Mouse (Mus musculus): ENCODE results near the gene Runx2. TPM values are rescaled to one million over a fixed set of nuclear protein-coding genes. Genes with fewer than 3 reads are reported as not detected.
A peak's percentile ranks its signal among the peaks of the same experiment; 100 is the strongest.

Runx2 gene
- polyA plus RNA-seq, 1 experiment from 2014 or later = 1.2 TPM

DNA sequence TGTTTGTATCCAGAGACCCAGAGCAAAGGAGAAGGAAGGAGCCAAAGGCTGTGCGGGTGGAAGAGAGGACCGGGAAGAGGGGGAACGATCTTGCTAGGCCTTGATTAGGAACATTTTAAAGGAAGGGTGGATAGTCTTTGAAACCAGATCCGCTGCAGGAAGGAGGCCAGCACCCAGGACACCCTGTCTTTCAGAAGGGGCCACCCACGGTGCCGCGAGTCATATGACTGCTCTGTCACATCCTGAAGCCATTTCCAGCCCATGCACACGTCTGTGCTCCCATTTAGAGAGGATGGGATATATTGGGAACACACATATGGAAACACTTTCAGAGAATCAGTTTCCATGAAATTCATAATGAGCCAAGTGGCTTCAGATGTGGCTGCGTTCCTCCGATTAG, 196.4 kb downstream of the Runx2 start:
- H3K9me3 ChIP-seq (ENCODE audit: control insufficient read depth, low read length) = no peaks in the 10 kb centered on the region
- no peaks in the 10 kb centered on the region for H3K36me3 ChIP-seq (ENCODE audit: control insufficient read depth, insufficient read depth, low read length)
- peak overlapping the region; percentile 34 for H3K4me2 ChIP-seq (ENCODE audit: low read depth, low read length)
- no peaks in the 10 kb centered on the region for H3K27me3 ChIP-seq (ENCODE audit: control insufficient read depth, insufficient read depth, low read depth, low read length)
- no peak overlapping the region for H3K4me3 ChIP-seq (ENCODE audit: low read length)
- peak; percentile 85 for ATAC-seq (ENCODE audit: low read depth)
- peak overlapping the region; percentile 8; the same call in 1 of the 2 replicates for H3K9ac ChIP-seq (ENCODE audit: low read length)
- 33% methylated on average over 10 of the region's 10 CpGs for WGBS
- peaks cover 1% of the 10 kb centered on the region; the same call in 1 of the 2 replicates for H3K4me1 ChIP-seq (replicated peaks; ENCODE audit: control insufficient read depth, insufficient read depth, low read length)
- peak overlapping the region; percentile 35 for H3K27ac ChIP-seq (ENCODE audit: low read length)

DNA sequence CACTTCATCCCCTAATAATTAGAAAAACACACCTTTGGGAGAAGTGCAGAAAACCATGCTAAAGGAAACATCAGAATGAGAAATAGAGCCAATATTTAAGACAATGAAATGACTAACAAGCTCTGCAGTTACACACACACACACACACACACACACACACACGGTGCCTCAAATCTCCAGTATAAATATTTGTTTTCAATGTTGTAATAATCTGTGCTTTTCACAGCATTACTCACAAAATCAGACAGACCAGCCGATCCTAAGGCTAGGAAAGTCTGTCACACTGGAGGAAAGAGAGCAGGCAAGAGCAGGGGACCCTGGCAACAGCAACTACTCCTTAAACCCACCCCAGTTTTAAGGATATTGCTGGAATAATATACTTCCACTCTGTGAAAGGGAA, 196.9 kb downstream of the Runx2 start:
- 19% methylated on average over 2 of the region's 2 CpGs for WGBS
- peak; percentile 42 for ATAC-seq (ENCODE audit: low read depth)
- Histone ChIP-seq H3K36me3 (ENCODE audit: control insufficient read depth, insufficient read depth, low read length) (no peaks in the 10 kb centered on the region), H3K4me2 (ENCODE audit: low read depth, low read length) (peak overlapping the region; percentile 34; the same call in 1 of the 2 replicates), H3K4me3 (ENCODE audit: low read length) (no peak overlapping the region), H3K9me3 (ENCODE audit: control insufficient read depth, low read length) (no peaks in the 10 kb centered on the region), H3K9ac (ENCODE audit: low read length) (0 out of 2 replicates have a peak overlapping the region, but pooled peaks have one; percentile 27), H3K27ac (ENCODE audit: low read length) (peak overlapping the region; percentile 35), H3K4me1 (replicated peaks; ENCODE audit: control insufficient read depth, insufficient read depth, low read length) (no peaks in the 10 kb centered on the region; the same call in 1 of the 2 replicates), H3K27me3 (ENCODE audit: control insufficient read depth, insufficient read depth, low read depth, low read length) (no peaks in the 10 kb centered on the region)

DNA sequence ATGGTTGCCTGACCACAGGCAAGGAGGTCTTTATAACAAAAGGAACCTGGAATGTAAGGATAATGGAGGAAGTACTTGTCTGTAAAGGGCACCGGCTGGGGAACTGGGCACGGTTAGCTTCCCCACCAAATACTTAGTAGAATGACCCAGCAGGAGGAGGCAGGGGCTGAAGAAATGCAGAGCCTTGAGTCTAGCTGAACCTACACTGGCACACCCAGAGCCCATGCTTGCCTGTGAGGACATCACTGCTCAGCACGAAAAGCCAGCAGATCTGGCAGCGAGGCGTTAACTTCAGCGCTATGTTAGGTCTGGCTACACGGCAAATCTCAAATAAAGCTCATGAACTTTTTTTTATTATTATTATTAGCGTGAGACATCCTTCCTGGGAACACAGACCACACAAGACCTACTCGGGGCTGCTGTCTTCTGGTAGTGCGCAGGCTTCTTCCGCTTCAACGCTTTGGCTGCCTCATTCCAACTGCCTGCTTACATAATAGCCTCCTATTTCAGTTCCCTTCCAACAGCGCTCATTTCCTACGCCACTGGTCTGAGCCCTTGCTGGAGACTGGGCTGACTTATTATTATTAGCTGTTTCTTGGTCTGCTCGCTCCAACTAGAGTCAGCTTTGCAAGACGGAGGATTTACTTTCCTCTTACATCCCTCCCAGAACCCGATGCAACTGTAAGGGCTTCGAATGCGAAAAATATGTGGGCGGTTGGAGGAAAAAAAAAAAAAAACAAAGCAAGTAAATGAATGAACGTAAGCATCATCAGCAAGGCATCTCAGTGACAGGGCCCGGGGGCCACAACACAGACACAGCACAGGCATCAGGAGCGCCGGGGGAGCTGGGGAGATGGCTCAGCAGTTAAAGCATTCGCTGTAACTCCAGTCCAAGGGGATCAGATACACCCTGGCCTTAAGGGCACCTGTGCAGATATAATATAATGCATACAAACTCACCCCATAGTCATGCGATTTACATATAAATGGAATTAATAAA, 200.6 kb downstream of the Runx2 start:
- Histone ChIP-seq H3K4me3 (ENCODE audit: low read length) (no peak overlapping the region), H3K9me3 (ENCODE audit: control insufficient read depth, low read length) (no peaks in the 10 kb centered on the region), H3K9ac (ENCODE audit: low read length) (no peak overlapping the region), H3K4me2 (ENCODE audit: low read depth, low read length) (no peak overlapping the region), H3K27me3 (ENCODE audit: control insufficient read depth, insufficient read depth, low read depth, low read length) (peaks cover 2% of the 10 kb centered on the region; the same call in 1 of the 2 replicates), H3K27ac (ENCODE audit: low read length) (no peak overlapping the region), H3K36me3 (ENCODE audit: control insufficient read depth, insufficient read depth, low read length) (no peaks in the 10 kb centered on the region), H3K4me1 (replicated peaks; ENCODE audit: control insufficient read depth, insufficient read depth, low read length) (no peaks in the 10 kb centered on the region; the same call in 1 of the 2 replicates)
- 71% methylated on average over 26 of the region's 26 CpGs for WGBS
- ATAC-seq (ENCODE audit: low read depth) = 0 out of 2 replicates have a peak, but pooled peaks have one; percentile 22

GRCm38 (mm10) chr17:44612641-44613040, 202.0 kb downstream of the Runx2 start:
- peaks cover 4% of the 10 kb centered on the region; the same call in 1 of the 2 replicates for H3K27me3 ChIP-seq (ENCODE audit: control insufficient read depth, insufficient read depth, low read depth, low read length)
- no peak overlapping the region for H3K9ac ChIP-seq (ENCODE audit: low read length)
- H3K27ac ChIP-seq (ENCODE audit: low read length) = no peak overlapping the region
- no peak overlapping the region for H3K4me3 ChIP-seq (ENCODE audit: low read length)
- 0 out of 2 replicates have a peak, but pooled peaks have one; percentile 23 for ATAC-seq (ENCODE audit: low read depth)
- 35% methylated on average over 8 of the region's 8 CpGs for WGBS
- no peaks in the 10 kb centered on the region for H3K36me3 ChIP-seq (ENCODE audit: control insufficient read depth, insufficient read depth, low read length)
- no peaks in the 10 kb centered on the region for H3K9me3 ChIP-seq (ENCODE audit: control insufficient read depth, low read length)
- H3K4me2 ChIP-seq (ENCODE audit: low read depth, low read length) = no peak overlapping the region
- no peaks in the 10 kb centered on the region; the same call in 1 of the 2 replicates for H3K4me1 ChIP-seq (replicated peaks; ENCODE audit: control insufficient read depth, insufficient read depth, low read length)

DNA sequence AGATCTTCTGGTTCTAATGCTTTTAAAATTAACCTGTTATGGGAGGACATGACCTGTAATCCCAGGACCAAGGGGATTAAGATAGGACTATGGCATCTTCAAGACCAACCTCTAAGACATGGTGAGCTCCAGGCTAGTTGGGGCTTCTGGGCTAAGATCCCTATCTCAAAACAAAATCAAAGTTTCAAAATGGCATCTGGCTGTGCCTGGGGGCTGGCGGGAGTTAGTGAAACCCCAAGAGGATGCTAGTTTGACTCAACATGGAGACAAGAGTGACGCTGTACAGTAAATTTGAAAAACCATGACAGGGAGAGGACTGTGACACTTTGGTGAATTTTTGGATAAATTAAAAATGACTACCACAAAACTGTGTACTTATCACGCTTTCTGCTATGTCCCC, 202.6 kb downstream of the Runx2 start:
- Histone ChIP-seq H3K9ac (ENCODE audit: low read length) (no peak overlapping the region), H3K36me3 (ENCODE audit: control insufficient read depth, insufficient read depth, low read length) (no peaks in the 10 kb centered on the region), H3K4me2 (ENCODE audit: low read depth, low read length) (no peak overlapping the region), H3K27ac (ENCODE audit: low read length) (no peak overlapping the region), H3K27me3 (ENCODE audit: control insufficient read depth, insufficient read depth, low read depth, low read length) (peaks cover 4% of the 10 kb centered on the region; the same call in 1 of the 2 replicates), H3K9me3 (ENCODE audit: control insufficient read depth, low read length) (no peaks in the 10 kb centered on the region), H3K4me1 (replicated peaks; ENCODE audit: control insufficient read depth, insufficient read depth, low read length) (no peaks in the 10 kb centered on the region; the same call in 1 of the 2 replicates), H3K4me3 (ENCODE audit: low read length) (no peak overlapping the region)
- no peak for ATAC-seq (ENCODE audit: low read depth)
- WGBS = 87% methylated on average over 3 of the region's 3 CpGs

GRCm38 (mm10) chr17:44611543-44611942, 203.1 kb downstream of the Runx2 start:
- Histone ChIP-seq H3K4me2 (ENCODE audit: low read depth, low read length) (no peak overlapping the region), H3K4me1 (replicated peaks; ENCODE audit: control insufficient read depth, insufficient read depth, low read length) (no peaks in the 10 kb centered on the region; the same call in 1 of the 2 replicates), H3K9me3 (ENCODE audit: control insufficient read depth, low read length) (no peaks in the 10 kb centered on the region), H3K9ac (ENCODE audit: low read length) (no peak overlapping the region), H3K27me3 (ENCODE audit: control insufficient read depth, insufficient read depth, low read depth, low read length) (peaks cover 4% of the 10 kb centered on the region; the same call in 1 of the 2 replicates), H3K4me3 (ENCODE audit: low read length) (no peak overlapping the region), H3K27ac (ENCODE audit: low read length) (no peak overlapping the region), H3K36me3 (ENCODE audit: control insufficient read depth, insufficient read depth, low read length) (no peaks in the 10 kb centered on the region)
- no peak for ATAC-seq (ENCODE audit: low read depth)
- WGBS = 88% methylated on average over 4 of the region's 4 CpGs

DNA sequence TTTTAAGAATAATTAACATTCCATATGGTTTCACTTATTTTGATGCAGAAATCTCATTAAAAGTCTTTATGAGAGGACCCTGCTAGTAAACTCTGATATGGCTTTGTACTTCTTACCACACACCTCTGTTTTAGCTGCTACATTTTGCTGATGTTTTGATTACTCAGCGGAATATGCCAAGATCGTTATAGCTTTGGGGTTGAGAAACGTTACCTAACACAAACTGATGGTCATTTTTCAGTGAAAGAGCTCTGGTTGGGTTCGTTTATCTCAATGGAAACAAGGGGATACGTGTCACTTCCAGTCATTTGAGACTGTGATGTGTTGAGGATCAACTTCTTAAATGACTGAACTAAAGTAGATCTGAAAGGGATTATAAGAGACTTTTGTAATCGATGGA, 203.8 kb downstream of the Runx2 start:
- Histone ChIP-seq H3K4me2 (ENCODE audit: low read depth, low read length) (no peak overlapping the region), H3K36me3 (ENCODE audit: control insufficient read depth, insufficient read depth, low read length) (no peaks in the 10 kb centered on the region), H3K4me3 (ENCODE audit: low read length) (no peak overlapping the region), H3K9ac (ENCODE audit: low read length) (no peak overlapping the region), H3K27ac (ENCODE audit: low read length) (no peak overlapping the region), H3K9me3 (ENCODE audit: control insufficient read depth, low read length) (no peaks in the 10 kb centered on the region), H3K4me1 (replicated peaks; ENCODE audit: control insufficient read depth, insufficient read depth, low read length) (no peaks in the 10 kb centered on the region; the same call in 1 of the 2 replicates), H3K27me3 (ENCODE audit: control insufficient read depth, insufficient read depth, low read depth, low read length) (peaks cover 4% of the 10 kb centered on the region; the same call in 1 of the 2 replicates)
- 67% methylated on average over 6 of the region's 6 CpGs for WGBS
- no peak for ATAC-seq (ENCODE audit: low read depth)

GRCm38 (mm10) chr17:44609897-44610641, 204.5 kb downstream of the Runx2 start:
- H3K36me3 ChIP-seq (ENCODE audit: control insufficient read depth, insufficient read depth, low read length) = no peaks in the 10 kb centered on the region
- H3K4me1 ChIP-seq (replicated peaks; ENCODE audit: control insufficient read depth, insufficient read depth, low read length) = no peaks in the 10 kb centered on the region; the same call in 1 of the 2 replicates
- WGBS = 60% methylated on average over 5 of the region's 5 CpGs
- H3K4me3 ChIP-seq (ENCODE audit: low read length) = no peak overlapping the region
- no peak for ATAC-seq (ENCODE audit: low read depth)
- H3K4me2 ChIP-seq (ENCODE audit: low read depth, low read length) = no peak overlapping the region
- H3K9ac ChIP-seq (ENCODE audit: low read length) = no peak overlapping the region
- peaks cover 4% of the 10 kb centered on the region; the same call in 1 of the 2 replicates for H3K27me3 ChIP-seq (ENCODE audit: control insufficient read depth, insufficient read depth, low read depth, low read length)
- no peaks in the 10 kb centered on the region for H3K9me3 ChIP-seq (ENCODE audit: control insufficient read depth, low read length)
- H3K27ac ChIP-seq (ENCODE audit: low read length) = no peak overlapping the region
